Mouse (Mus musculus): ENCODE measurements around the gene Ryr1. TPM values are rescaled to one million over a fixed set of nuclear protein-coding genes. Genes with fewer than 3 reads are reported as not detected.

The Ryr1 gene
- polyA plus RNA-seq, 1 experiment from 2014 or later, result 0.01 TPM

DNA sequence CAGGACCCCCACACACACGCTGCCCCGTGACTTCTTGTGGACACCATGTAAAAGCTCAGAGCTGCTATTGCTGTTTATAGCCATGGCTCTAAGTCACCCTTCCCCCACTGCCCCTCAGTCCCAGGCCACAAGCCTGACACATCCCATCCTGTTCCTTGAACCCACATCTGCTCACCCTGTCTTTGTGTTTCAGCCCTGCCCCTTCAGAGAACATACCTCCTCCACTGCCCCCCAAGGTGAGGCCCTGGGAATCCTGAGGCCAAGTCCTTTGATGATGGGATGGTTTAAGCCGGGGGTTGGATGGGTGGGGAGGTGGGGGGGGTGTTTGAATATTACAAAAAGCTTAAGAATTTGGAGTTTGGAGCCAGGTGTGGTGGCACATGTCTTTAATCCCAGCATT is 132.0 kb downstream of the Ryr1 start:
- Histone ChIP-seq H3K36me3 (ENCODE audit: insufficient read depth, low read length) (no peaks in the 10 kb centered on the region), H3K9me3 (ENCODE audit: low read length) (no peaks in the 10 kb centered on the region), H3K4me1 (ENCODE audit: insufficient read depth, low read depth, low read length) (no peaks in the 10 kb centered on the region), H3K27ac (ENCODE audit: low read length) (no peak overlapping the region), H3K4me3 (ENCODE audit: low read depth, low read length) (no peak overlapping the region), H3K9ac (replicated peaks; ENCODE audit: low read depth) (no peak overlapping the region), H3K4me2 (replicated peaks; ENCODE audit: low read depth, low read length) (no peak overlapping the region), H3K27me3 (replicated peaks; ENCODE audit: insufficient read depth, low read length) (no peaks in the 10 kb centered on the region)
- ATAC-seq (no peak), DNase-seq (ENCODE audit: low spot score) (no peak)
- TF ChIP-seq EP300 (IDR thresholded peaks at IDR 0.05) (no peak), CTCF (IDR thresholded peaks at IDR 0.05) (no peak)
- WGBS, result 78% methylated on average over 3 of the region's 3 CpGs

DNA sequence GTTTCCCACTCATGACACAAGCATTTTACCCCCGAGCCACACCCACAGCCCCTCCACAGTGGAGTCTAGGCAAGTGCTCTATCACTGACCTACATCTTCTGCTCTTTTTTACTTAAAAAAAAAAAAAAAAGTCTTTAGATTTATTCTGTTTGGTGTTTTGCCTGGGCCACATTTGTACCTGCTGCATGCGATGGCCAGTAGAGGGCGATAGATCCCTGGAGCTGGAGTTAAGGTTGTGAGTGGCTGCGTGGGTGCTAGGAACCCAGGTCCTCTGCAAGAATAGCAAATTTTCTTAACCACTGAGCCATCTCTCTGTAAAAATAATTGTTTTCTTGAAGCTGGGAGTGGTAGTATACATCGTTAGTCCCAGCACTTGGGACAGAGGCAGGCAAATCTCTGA is 133.4 kb downstream of the Ryr1 start:
- DNase-seq (ENCODE audit: low spot score) (no peak), ATAC-seq (no peak)
- no peaks in the 10 kb centered on the region for H3K4me1 ChIP-seq (ENCODE audit: insufficient read depth, low read depth, low read length)
- no peak overlapping the region for H3K4me3 ChIP-seq (ENCODE audit: low read depth, low read length)
- H3K9ac ChIP-seq (replicated peaks; ENCODE audit: low read depth), result no peak overlapping the region
- TF ChIP-seq EP300 (IDR thresholded peaks at IDR 0.05) (no peak), CTCF (IDR thresholded peaks at IDR 0.05) (peak; percentile 48)
- no peak overlapping the region for H3K4me2 ChIP-seq (replicated peaks; ENCODE audit: low read depth, low read length)
- H3K36me3 ChIP-seq (ENCODE audit: insufficient read depth, low read length), result no peaks in the 10 kb centered on the region
- H3K9me3 ChIP-seq (ENCODE audit: low read length), result no peaks in the 10 kb centered on the region
- no peaks in the 10 kb centered on the region for H3K27me3 ChIP-seq (replicated peaks; ENCODE audit: insufficient read depth, low read length)
- H3K27ac ChIP-seq (ENCODE audit: low read length), result no peak overlapping the region
- 65% methylated on average over 5 of the region's 5 CpGs for WGBS

DNA sequence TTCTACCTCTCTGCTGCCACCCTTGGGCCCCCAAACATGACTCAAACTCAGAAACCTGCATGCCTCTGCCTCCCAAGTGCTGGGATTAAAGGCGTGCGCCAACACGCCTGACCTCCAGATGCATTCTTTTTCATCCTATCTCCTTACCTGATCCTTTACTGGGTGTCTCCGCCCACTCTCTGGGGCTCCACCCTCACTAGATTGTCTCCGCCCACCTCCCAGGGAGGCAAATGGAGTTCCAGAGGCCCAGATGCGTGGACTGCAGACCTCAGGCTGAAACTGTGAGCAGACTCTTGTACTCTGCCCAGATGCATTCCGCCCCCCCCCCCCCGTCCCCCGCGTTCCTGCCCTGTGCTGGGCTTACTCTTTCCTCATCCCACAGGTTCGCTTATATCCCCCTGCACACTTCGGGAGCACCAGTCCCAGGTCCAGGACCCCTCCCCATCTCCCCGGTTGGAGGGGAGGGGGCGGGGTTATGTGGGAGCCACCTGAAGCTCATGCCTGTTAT is 134.2 kb downstream of the Ryr1 start:
- H3K9me3 ChIP-seq (ENCODE audit: low read length), result no peaks in the 10 kb centered on the region
- H3K27ac ChIP-seq (ENCODE audit: low read length), result no peak overlapping the region
- no peaks in the 10 kb centered on the region for H3K27me3 ChIP-seq (replicated peaks; ENCODE audit: insufficient read depth, low read length)
- no peak for DNase-seq (ENCODE audit: low spot score)
- TF ChIP-seq CTCF (IDR thresholded peaks at IDR 0.05) (no peak), EP300 (IDR thresholded peaks at IDR 0.05) (no peak)
- no peaks in the 10 kb centered on the region for H3K36me3 ChIP-seq (ENCODE audit: insufficient read depth, low read length)
- H3K4me2 ChIP-seq (replicated peaks; ENCODE audit: low read depth, low read length), result no peak overlapping the region
- H3K9ac ChIP-seq (replicated peaks; ENCODE audit: low read depth), result no peak overlapping the region
- no peak for ATAC-seq
- no peak overlapping the region for H3K4me3 ChIP-seq (ENCODE audit: low read depth, low read length)
- H3K4me1 ChIP-seq (ENCODE audit: insufficient read depth, low read depth, low read length), result no peaks in the 10 kb centered on the region
- 61% methylated on average over 13 of the region's 14 CpGs for WGBS

DNA sequence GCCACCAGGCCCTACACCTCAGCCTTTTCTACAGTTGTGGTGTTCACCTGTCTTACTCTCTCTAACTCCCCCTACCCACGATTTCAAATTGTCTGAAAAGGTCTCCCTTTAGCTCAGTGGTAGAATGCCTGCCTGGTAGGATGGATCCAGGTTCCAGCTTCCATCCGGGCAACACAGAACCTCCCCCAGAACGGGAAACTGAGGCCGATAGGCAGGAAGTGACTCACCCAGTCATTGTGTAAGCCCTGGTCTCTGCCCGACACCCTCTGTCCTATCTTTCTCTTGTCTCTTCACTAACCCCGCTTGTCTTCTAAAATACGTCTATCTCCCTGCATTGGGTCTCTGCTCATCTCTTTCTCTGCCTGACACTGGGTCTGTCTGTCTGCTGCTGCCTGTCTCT is 139.8 kb downstream of the Ryr1 start:
- Histone ChIP-seq H3K36me3 (ENCODE audit: insufficient read depth, low read length) (no peaks in the 10 kb centered on the region), H3K4me3 (ENCODE audit: low read depth, low read length) (no peak overlapping the region), H3K4me2 (replicated peaks; ENCODE audit: low read depth, low read length) (no peak overlapping the region), H3K27ac (ENCODE audit: low read length) (no peak overlapping the region), H3K9ac (replicated peaks; ENCODE audit: low read depth) (no peak overlapping the region), H3K9me3 (ENCODE audit: low read length) (no peaks in the 10 kb centered on the region), H3K4me1 (ENCODE audit: insufficient read depth, low read depth, low read length) (peaks cover 11% of the 10 kb centered on the region), H3K27me3 (replicated peaks; ENCODE audit: insufficient read depth, low read length) (no peaks in the 10 kb centered on the region)
- DNase-seq (ENCODE audit: low spot score) (no peak), ATAC-seq (no peak)
- 69% methylated on average over 7 of the region's 7 CpGs for WGBS
- TF ChIP-seq EP300 (IDR thresholded peaks at IDR 0.05) (no peak), CTCF (IDR thresholded peaks at IDR 0.05) (no peak)

DNA sequence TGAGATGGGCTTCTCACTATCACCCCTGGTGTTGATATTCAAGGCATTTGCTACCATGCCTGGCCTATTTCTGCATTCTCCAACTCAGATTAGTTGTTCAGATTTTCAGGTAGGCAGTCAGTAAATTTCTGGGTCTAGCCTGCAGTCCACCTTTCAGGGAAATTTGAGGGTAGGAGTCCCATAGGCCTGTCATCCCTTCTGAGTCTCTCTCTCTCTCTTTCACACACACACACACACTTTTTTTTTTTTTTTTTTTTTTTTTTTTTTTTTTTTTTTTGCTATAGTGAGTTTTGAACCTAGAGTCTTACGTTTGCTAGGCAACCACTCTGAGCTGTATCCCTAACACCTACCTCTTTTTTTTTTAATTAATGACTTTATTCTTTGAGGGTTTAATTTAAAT is 140.5 kb downstream of the Ryr1 start:
- TF ChIP-seq CTCF (IDR thresholded peaks at IDR 0.05) (no peak), EP300 (IDR thresholded peaks at IDR 0.05) (no peak)
- H3K36me3 ChIP-seq (ENCODE audit: insufficient read depth, low read length), result no peaks in the 10 kb centered on the region
- H3K9me3 ChIP-seq (ENCODE audit: low read length), result no peaks in the 10 kb centered on the region
- H3K27me3 ChIP-seq (replicated peaks; ENCODE audit: insufficient read depth, low read length), result no peaks in the 10 kb centered on the region
- H3K9ac ChIP-seq (replicated peaks; ENCODE audit: low read depth), result no peak overlapping the region
- peaks cover 11% of the 10 kb centered on the region for H3K4me1 ChIP-seq (ENCODE audit: insufficient read depth, low read depth, low read length)
- H3K27ac ChIP-seq (ENCODE audit: low read length), result no peak overlapping the region
- H3K4me2 ChIP-seq (replicated peaks; ENCODE audit: low read depth, low read length), result no peak overlapping the region
- WGBS, result 84% methylated on average over 1 of the region's 1 CpGs
- H3K4me3 ChIP-seq (ENCODE audit: low read depth, low read length), result no peak overlapping the region
- DNase-seq (ENCODE audit: low spot score) (no peak), ATAC-seq (no peak)

DNA sequence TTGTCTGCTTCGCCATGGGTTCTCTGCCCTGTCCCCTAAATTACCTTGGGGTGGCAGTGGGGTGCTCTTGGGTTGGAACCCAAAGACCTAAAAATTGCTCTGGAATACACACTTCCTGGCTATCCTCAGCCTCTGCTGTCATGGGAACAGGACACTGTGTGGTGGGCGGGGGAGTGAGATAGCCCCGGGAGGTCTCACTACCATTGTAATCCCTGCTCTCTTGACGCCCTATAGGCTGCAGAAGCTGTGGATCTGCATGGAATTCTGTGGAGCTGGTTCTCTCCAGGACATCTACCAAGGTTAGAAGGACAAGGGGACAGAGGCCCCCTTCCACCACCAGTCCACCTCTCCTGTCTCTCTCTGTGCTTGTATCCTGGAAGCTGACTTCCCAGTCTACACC is 141.1 kb downstream of the Ryr1 start:
- H3K4me2 ChIP-seq (replicated peaks; ENCODE audit: low read depth, low read length), result no peak overlapping the region
- H3K4me3 ChIP-seq (ENCODE audit: low read depth, low read length), result no peak overlapping the region
- peaks cover 4% of the 10 kb centered on the region; the same call in 1 of the 2 replicates for H3K36me3 ChIP-seq (ENCODE audit: insufficient read depth, low read length)
- H3K27me3 ChIP-seq (replicated peaks; ENCODE audit: insufficient read depth, low read length), result no peaks in the 10 kb centered on the region
- WGBS, result 75% methylated on average over 4 of the region's 4 CpGs
- no peak for DNase-seq (ENCODE audit: low spot score)
- H3K27ac ChIP-seq (ENCODE audit: low read length), result no peak overlapping the region
- TF ChIP-seq CTCF (IDR thresholded peaks at IDR 0.05) (no peak), EP300 (IDR thresholded peaks at IDR 0.05) (no peak)
- no peak overlapping the region for H3K9ac ChIP-seq (replicated peaks; ENCODE audit: low read depth)
- no peaks in the 10 kb centered on the region for H3K9me3 ChIP-seq (ENCODE audit: low read length)
- peaks cover 11% of the 10 kb centered on the region for H3K4me1 ChIP-seq (ENCODE audit: insufficient read depth, low read depth, low read length)
- no peak for ATAC-seq

DNA sequence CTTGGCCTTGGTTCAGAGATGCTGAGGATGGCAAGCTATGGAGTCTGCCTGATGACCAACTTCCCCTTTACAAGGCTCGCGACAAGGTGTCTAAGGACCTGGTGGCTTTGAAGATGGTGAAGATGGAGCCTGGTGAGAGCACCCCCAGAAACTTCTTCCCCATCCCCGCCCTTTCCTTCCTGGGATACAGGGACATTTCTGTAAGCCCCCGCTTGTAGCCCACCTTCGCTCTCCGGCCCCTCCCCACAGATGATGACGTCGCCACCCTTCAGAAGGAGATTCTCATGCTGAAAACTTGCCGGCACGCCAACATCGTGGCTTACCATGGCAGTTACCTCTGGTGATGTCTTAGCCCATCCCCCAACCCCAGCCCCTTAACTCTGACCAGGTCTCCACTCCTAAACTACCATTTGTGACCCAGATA is 141.8 kb downstream of the Ryr1 start:
- peaks cover 11% of the 10 kb centered on the region for H3K4me1 ChIP-seq (ENCODE audit: insufficient read depth, low read depth, low read length)
- H3K9me3 ChIP-seq (ENCODE audit: low read length), result no peaks in the 10 kb centered on the region
- no peak overlapping the region for H3K4me3 ChIP-seq (ENCODE audit: low read depth, low read length)
- no peak for DNase-seq (ENCODE audit: low spot score)
- H3K9ac ChIP-seq (replicated peaks; ENCODE audit: low read depth), result no peak overlapping the region
- peaks cover 11% of the 10 kb centered on the region; the same call in 1 of the 2 replicates for H3K36me3 ChIP-seq (ENCODE audit: insufficient read depth, low read length)
- H3K27ac ChIP-seq (ENCODE audit: low read length), result no peak overlapping the region
- TF ChIP-seq CTCF (IDR thresholded peaks at IDR 0.05) (no peak), EP300 (IDR thresholded peaks at IDR 0.05) (no peak)
- WGBS, result 66% methylated on average over 11 of the region's 11 CpGs
- no peaks in the 10 kb centered on the region for H3K27me3 ChIP-seq (replicated peaks; ENCODE audit: insufficient read depth, low read length)
- H3K4me2 ChIP-seq (replicated peaks; ENCODE audit: low read depth, low read length), result 0 out of 2 replicates have a peak overlapping the region, but pooled peaks have one; percentile 5
- no peak for ATAC-seq

Measured in lung, postnatal 0 days (tissue).